Mouse (Mus musculus) ovary, postnatal 36 days (tissue): ENCODE data around the gene Tcf7l2.

Experiments
- DNase-seq: peaks from one replicate; pipeline ENCODE4 v3.0.0; 2022; ENCODE audit warnings: low spot score, mixed read lengths

The Tcf7l2 gene

DNA sequence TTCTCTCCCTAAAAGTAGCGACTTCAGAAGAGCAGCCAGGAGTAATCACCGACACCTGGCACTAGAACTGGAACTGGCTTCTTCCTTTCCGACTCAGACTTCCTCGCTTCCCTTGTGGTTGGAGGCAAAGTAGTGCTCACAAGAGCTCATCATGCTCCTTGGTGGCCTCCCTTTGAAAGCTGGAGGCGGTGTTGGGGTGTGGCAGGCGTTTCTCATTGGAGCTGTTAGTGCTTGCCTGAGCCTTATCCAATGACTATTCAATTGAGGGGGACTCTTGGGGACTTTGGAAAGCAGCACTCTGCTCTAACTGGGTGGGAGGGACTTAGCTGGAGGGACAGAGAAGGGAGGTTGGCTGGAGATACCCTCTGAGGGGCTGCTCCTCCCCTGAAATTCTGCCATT lies 9.1 kb upstream of the Tcf7l2 start:
- no peak for DNase-seq

DNA sequence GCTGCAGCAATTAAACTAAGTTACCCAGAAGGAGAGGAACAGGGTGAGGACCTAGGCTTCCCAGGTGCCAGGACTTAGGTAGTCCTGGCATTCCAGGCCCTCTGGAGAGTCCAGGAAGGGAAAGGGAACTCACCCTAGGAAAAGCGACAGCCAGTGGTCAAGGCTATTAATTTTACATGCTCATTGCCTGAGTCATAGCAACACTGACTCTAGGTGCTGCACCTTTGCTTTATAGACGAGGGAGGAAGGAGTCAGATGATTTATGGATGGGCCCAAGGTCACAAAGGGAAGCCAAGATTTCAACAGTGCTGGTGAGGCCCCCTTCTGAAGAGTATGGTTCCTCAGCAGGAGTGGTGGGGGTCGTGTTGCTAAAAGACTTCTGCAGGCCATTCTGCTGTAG lies 8.6 kb upstream of the Tcf7l2 start:
- DNase-seq = no peak

DNA sequence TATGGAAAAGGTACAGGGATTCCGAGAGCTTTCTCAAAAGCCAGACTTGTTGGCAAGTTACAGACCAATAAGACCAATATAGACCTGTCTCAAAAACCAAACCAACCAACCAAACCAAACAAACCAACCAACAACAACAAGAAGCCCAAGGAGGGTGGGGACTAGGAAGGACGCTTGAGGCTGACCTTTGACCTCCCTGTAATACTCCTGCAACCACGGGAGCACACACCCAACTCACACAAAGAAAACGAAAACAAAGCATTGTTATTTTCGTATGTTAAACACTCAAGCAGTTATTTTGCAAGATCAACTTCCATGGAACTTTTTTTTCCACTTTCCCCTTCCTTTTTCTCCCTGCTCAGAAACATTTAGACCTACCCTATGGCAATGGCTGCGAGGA lies 5.6 kb upstream of the Tcf7l2 start:
- DNase-seq = no peak

DNA sequence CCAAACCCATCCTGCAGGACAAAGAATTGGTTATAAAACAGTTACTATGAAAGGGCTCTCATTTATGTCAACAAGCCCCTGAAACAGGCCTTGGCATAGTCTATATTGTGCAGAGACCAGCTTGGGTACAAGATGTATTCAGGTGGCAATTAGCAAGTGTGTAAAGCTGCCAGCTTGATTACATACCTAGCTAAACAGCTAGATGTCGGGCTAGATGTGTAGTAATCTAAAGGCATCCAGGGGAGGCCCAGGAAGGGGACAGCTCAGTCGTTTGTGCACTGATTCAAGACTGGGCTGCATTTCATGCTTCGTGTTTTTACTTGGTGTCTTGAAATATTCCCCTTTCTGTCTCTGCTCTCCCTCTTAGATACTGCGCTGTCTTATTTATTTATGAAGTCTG lies 1.9 kb upstream of the Tcf7l2 start:
- no peak for DNase-seq

DNA sequence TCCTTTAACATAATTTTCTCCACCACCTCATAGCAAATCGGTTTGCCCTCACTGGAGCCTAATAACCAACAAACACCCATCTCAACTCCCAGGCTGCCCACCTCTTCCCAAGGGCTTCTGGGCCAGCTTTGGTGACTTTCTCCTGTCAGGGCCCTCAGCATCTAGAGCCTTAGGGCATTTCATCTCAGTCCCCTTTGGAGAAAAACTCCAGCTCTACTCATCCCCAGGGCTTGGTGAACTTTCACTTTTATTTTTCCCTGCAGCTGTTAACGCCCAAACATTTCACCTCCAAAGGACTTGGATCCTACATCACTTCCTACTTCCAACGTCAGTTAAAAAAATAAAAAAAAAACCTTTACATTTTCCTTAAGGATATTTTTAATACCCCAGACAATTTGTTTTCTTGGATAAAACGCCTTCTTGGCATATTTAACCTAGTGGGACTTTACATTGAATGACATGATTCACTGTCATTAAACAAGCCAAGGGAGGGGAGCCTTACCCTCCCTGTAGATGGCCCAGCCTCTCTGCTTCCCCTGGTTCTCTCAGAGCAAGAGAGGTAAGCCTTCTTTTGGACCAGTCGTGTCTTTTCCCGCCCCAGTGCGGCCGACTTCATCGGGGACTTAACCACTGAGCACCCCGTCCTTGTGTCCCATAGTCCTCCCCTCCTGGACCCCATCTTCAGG lies 724 bp upstream of the Tcf7l2 start:
- no peak for DNase-seq

DNA sequence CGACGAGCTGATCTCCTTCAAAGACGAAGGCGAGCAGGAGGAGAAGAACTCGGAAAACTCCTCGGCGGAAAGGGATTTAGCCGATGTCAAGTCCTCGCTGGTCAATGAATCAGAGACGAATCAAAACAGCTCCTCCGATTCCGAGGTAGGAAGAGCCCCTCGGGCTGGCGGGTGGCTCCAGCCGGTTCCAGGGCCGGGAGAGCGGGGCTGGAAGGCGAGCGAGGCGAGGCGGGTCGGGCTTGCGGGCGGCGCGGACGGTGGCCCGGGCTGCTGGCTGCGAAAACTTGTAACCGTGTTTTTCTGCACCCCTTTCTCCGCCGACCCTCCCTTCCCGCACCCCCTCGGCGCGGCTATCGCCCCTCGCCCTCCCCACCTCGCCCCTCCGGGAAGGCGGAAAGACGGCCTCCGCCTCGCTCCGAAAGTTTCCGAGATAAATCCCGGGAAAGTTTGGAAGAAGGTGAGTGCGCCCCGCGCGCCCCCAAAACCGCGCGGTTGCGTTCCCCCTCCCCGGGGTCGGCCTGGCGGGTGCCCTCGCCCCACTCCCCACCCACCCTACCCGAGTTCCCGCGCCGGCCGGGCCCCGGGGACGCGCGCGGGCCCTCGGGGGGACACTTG lies 873 bp downstream of the Tcf7l2 start:
- peak; percentile 64 for DNase-seq

DNA sequence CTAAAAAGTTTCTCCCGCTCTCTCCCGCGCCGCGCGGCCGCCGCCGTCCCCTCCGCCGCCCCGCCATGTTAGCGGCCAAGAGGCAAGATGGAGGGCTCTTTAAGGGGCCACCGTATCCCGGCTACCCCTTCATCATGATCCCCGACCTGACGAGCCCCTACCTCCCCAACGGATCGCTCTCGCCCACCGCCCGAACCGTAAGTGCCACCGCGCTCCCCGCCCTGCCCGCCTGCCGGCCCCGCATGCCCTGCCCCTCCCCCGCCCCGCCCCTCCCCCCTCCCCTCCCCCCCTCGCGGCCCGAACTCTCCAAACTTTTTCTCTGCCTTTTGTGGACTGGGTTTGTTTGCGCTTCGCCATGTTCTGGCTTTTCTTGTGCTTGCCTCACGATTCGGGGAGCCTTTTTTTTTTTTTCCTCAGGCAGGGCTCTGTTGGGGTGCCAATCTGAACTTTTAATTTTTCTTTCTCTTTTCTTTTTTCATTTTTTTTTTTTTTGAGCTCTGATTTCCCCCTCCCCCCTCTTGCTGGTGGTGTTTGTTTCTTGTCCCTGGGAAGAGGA lies 1.5 kb downstream of the Tcf7l2 start:
- DNase-seq = peak; percentile 67

DNA sequence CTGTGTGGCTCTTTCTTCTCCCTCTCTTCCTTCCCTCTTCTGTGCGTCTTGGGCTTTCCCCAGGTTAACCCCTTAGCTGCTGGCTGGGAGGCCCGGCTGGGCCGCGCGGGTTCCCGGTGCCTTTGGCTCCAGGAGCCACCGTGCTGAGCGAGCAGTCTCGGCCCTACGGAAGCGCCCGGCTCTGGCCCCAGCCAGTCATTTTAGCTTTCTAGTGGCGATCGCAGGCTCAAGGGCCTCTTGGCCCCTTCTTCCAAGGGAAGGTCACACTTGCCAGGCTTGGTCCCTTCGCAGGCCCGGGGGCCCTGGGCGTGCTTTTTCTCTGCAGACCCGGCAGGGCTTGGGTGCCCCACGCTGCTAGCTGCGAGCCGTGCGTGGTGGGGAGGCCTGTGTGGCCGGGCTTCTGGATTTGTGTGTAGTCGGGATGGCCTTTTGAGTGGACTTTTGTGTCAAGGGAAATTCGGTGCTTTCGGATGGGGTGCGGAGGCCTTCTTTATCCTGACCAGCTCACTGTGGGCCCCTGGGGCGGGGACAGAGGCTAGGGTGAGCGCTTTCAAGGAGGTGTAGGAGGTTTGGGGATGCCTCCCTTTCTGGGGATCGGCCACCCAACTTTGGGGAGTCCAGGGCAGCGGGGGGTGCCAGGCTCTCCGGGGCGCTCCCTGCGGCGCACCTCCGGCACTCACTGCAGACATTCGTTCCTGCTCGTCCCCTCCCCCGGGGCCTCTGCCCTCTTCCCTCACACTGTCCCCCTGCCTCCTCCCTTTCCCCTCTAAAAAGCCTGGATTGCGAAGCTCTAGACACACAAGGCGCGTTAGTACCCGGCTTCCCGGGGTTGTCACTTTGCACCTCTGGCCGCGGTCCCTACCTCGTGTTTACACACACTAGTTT lies 2.2 kb downstream of the Tcf7l2 start:
- peak; percentile 72 for DNase-seq

DNA sequence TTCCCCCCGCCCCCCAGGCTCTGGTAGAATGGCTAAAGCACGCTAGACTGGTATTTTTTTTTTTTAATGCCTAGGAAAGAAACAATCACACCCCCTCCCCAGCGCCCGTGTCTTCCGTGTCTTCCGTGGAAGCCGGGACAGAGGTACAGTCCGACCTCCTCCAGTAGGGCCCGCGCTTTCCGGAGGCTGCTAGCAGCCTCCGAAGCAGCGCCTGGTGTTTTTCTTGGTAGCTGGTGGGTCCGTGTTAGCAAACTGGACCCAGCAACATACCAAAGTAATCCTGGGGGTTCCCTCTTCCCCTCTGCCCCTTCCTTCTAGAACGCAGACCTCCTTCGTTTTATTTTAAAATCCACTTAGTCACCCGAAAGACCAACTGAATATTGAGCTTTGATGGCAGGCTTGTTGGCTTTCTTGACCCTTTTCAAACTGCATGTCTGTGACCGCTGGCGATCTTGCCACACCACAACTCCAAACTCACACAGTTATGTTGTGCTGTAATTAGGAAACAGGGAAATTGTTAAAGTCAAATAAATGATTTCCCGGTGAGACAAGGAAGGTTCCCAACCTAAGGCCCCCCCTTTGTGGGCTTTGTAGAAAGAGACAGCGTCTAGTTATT lies 3.1 kb downstream of the Tcf7l2 start:
- peak; percentile 31 for DNase-seq

DNA sequence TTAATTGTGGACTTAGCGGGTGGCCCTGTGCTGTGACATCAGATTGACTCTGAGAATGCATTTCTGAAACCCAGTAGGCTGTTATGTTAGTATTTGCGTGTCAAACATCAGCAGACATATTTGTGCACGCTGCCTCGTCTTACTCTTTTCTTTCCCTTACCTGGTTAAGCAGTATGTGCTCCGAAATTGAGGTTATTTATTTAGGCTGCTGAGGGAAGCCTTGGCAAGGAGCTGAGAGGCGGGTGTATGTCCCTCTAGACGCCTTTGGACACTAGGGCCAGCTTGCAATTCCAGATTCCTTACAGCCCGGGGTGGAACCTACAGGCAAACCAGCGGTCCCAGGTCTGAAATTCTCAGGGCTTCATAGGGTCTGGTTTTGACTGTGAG lies 3.6 kb downstream of the Tcf7l2 start:
- no peak for DNase-seq

DNA sequence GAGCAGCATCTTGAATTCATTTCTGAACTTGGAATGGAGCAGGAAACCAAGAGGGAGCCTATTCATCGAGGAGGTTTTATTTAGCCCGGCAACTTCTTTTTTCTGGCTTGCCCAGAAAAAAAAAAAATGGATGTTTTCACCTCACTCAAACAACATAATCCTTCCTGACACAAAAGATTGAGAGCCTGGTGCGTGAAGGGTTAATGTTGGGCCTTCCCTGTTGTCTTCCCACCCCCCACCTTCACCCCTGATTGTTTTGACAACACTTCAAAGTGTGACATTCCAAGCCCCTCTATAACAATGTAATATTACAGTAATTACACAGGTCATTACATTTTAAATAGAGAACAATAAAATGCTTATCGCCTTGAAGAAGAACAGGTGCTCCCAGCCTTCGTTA lies 4.6 kb downstream of the Tcf7l2 start:
- DNase-seq = no peak

DNA sequence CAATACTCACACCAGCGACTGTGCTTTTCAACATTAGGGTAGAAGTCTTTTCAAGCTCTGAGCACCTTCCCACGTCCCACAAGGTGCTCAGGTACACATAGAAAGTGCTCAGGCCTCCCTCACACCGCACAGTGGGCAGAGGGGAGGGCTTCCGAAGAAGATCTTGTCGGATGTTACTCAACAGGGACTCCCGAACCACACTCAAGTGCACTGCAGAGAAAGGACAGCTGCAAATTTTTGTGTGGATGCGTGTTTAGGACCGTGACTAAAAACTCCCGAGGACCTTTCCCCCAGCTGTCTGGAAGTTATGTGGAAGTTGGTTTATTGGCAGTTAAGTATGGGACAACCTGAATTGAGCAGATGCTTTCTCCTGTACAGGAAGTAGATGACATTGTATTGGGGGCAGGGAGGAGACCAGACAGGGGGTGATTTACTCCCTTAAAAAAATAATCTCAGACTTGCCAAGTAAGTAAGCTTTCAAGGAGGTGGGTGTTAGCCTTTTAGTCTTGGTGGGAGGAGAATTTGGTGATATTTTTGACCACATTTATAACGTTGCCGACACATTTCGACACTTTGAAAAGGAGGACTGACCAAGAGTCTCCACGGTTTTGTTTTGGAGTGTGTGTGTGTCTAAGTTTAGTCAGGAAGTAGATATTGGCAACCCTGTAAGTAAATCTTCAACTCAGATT lies 5.8 kb downstream of the Tcf7l2 start:
- no peak for DNase-seq

DNA sequence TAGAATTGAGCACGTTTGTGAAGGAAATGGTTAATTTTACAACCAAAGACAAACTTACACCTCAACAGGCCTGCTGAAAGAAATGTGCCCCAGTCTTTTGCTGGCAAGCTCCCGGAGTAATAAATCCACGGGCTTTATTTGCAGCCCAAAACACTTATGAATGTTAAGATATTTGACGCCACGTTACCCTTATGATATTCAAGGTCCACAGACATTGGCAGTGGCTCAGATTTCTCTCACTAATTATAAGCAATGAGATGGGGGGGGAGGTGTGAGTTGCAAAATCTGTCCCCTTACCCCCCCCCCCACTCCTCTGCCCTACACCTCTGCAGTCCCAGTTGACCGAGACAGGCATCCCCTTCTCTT lies 6.3 kb downstream of the Tcf7l2 start:
- DNase-seq = no peak

DNA sequence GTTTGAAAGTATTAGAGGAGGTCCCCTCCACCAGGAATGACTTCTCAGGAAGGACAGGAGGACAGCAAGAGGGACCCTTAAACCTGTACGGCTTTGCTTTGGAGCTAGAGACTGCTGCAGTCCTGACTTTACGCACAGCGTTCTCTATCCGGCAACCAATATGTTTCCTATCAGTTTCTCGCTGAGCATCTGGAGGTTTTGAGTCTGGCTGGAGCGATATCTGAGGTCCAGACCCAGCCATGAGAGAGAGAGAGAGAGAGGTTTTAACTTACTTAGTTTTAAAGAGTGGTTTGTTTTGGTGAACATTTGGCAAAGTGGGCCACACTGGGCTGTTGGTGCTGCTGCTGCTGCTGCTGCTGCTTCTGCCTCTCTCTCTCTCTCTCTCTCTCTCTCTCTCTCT lies 7.2 kb downstream of the Tcf7l2 start:
- DNase-seq = no peak

DNA sequence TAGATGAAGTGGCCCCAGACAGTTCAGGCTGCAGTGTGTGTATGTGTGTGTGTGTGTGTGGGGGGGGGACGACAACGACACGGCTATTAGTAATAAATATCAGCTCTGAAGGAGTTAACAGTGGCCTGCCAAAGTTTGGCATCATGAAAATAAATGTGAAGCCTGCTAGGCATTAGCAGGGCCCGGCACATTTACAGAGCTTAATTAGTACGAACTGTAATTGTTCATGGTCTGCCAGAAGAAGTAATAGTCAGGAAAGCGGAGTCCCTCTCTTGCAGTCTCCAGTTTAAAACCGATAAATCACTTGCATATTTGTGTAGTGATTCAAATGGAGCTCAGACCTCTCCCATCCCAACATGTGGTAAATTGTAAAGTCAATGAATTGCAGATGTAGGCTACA lies 7.9 kb downstream of the Tcf7l2 start:
- no peak for DNase-seq

DNA sequence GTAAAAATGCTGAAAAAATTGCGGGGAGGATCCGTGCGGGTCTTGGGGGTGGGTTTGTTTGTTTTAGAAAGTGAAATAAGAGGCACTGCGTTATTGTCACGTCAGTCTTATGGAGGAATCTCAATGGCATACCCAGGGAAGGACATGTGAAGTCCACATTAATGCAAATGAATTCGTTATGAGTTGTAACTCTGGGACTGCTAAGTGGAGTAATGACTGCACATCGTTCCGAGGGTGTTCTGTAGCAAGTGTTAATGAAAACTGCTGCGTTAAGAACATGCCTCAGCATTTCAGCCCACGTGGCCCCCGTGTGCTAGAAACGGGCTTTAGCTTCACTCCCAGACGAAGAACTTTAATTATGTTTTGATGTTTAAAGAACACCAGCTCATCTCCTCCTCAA lies 8.4 kb downstream of the Tcf7l2 start:
- DNase-seq = no peak

DNA sequence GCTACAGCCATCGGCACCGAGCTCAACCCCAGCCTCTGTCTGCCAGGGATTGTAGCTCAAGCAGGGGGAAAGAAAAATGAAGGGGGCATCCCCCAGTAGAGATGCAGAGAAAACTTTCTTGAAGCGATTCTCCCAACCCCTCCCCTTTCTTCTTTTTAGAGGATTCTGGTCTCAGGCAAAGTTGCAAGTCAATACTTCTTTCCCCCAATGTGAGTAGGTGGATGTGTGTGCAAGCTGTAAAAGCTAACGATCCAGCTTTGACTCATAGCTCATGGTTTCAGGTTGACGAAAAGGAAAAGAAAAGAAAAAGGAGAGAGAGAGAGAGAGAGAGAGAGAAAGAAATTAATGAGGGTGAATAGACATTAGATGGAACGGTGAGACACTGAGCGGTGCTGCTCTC lies 8.8 kb downstream of the Tcf7l2 start:
- DNase-seq = no peak

DNA sequence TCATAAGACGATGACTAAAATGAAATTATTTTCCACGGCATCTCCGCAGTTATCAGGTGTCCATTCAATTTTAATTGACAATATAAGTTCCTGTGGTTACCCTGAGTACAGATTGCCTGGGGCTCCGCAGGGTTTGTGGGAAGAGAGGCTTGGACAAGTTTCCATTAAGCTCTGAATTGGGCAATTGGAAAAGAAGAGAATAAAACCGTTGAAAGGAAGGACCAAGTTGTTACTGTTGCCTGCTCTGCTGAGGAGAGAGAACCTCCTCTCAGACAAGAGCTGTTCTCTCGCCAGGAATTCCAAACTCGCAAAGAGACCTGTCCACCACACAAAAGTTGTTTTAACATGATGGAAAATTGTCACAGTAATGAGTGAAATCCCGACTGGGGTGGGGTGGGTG lies 11.2 kb downstream of the Tcf7l2 start:
- no peak for DNase-seq

DNA sequence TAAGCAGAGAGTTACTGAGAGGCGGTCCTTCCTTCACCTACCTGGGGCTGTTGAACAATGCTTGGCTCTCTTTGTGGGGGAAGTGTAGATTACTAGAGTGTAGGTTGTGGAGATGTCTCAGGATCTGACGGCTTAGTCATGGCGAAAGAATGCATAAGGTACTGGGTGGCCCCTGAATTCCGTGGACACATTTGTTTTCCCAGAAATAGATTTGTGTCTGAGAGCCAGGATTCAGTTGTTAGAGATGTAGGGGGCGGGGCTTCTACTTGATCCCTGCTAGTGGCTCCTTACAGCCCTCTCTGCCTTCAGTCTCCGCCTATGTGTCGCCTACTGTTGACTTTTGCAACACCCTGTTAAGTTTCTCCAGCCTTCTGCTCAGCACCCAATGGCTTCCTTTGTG lies 12.7 kb downstream of the Tcf7l2 start:
- DNase-seq = no peak

DNA sequence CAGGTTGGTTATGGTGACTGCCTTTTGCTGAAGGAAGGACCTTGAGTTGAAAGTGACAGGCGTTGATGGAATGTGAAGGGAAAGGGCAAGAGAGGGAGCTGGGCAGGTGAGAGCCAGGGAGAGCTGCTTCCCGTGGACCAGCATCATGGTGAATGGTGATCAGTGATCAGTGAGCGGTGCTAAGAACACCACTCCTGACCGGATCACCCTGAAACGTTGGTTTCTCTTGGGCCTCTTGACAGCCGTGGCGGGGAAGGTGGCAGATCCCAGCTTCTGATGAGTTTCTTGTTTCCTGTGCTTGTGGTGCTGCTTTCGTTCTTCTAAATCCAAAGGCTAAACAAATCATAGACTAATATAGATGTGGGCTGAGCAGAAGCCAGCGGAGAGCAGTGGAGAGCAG lies 13.8 kb downstream of the Tcf7l2 start:
- DNase-seq = no peak

DNA sequence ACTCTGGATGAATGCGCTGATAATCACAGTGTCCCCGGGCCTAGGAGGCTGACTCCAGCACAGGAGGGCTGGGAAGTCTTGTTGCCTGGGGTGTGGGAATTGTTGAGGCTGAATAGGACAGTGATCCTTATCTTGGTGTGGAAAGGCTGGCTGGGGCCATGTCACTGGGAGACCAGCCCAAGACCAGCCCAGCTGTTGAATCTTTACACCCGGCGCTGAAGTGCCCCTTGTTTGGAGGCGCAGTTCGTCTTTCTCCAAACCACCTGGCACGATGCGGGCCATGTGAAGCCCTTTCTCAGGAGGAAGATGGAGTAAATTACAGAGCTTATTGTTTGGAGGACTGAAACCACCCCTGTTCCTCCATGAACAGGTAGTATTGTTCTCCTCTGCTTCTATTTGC lies 15.1 kb downstream of the Tcf7l2 start:
- DNase-seq = no peak

DNA sequence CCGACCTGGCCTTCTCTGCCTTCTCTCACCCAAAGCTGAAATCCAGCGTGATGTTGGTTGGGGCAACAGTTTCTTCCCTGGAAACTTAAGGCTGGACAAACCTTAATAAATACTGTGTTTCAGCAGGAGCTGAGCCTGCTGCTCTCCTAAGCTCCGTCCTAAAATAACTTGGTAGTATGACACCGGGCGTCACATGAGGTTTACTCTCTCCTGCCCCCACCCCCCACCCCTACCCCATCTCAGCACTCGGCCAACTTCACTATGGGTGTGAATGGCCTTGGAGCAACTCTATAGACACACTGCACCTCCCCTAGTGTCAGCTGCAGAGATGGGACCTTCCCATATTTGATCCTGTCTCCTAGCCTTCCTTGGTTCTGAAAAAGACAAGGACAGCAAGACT lies 15.8 kb downstream of the Tcf7l2 start:
- no peak for DNase-seq
